Mouse (Mus musculus): ENCODE data around the gene Fbln7.

Gene Fbln7

DNA sequence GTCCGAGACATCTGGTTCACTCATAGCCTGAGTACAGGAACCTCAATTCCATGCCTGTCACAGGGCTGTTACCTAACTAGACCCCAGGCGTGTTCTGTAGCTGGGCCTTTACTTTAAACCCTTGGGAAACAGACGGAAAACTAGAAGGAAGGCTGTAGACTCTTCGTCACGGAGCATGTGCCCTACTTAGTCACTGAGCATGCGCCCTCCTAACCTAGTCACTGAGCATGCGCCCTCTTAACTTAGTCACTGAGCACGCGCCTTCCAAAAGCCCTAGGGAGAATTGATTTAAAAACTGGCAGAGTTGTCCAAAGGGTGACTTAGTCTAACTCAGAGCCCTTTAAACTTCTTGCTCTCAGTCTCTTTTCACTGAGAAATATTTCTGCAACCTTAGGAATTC, at the start of gene Fbln7:
TSS of gene Fbln7 (plus strand) at position 346 of the 400 bp plus-strand sequence.
- in situ Hi-C loops (cut with MboI, MseI) = no loop called here

DNA sequence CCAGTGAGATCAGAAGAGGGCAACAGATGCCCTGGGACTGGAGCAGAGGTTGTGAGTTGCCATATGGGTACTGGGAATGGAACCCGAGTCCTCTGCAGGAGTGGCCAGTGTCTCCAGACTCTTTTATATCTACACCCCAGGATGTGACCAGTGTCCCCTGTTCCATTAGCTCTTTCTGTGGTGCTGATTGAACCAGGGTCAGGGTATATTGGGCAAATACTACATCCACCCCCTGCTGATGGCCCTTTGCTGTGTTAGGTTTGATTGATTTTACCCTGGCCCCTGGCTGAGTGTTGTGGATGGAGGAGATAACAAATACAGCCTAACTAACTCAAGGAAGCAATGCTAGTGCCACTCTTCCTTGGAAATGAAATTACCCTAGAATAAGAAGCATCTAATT, 46.5 kb upstream of the Fbln7 start:
- in situ Hi-C loops (cut with MboI, MseI) = loop anchor here (5.0 kb wide), 1 partner anchor 119 kb away; the partner anchor contains the start of gene Mertk

DNA sequence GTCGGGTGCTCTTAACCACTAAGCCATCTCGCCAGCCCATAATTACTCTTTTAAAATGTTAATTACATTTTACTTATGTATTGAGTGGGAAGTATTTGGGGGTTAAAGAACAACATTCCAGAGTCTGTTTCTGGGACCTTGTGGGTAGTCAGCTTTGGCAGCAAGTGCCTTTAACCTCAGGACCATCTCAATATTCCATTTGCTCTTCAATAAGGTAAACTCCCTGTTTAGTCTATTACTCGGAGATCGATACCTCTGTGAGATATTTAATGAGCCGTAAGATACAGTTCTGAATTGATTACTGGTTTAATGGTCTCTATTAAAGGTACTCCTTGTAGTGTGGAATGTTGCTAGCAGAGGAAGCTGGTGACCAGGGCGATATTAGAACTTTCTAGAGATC, 45.9 kb upstream of the Fbln7 start:
- in situ Hi-C loops (cut with MboI, MseI) = loop anchor here (5.0 kb wide), 1 partner anchor 120 kb away; the partner anchor contains the start of gene Mertk

DNA sequence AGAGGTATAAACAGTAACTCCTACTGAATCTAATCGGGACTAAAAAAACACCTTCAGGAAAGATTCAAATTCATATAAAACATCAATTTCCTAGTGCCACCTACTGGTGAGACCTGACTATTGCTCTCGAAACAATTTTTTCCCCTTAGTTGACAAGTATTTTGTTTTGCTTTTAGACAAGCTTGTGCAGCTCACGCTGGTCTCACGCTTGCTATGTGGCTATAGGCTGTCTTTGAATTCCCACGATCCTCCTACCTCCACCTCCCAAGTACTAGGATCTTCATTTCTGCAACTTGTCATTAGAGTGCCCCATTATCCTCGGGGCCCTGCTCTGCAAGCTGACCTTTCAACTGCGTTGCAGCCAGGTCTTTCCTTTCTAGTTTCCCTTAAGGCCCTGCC, 45.4 kb upstream of the Fbln7 start:
- in situ Hi-C loops (cut with MboI, MseI) = loop anchor here (5.0 kb wide), 1 partner anchor 120 kb away; the partner anchor contains the start of gene Mertk

DNA sequence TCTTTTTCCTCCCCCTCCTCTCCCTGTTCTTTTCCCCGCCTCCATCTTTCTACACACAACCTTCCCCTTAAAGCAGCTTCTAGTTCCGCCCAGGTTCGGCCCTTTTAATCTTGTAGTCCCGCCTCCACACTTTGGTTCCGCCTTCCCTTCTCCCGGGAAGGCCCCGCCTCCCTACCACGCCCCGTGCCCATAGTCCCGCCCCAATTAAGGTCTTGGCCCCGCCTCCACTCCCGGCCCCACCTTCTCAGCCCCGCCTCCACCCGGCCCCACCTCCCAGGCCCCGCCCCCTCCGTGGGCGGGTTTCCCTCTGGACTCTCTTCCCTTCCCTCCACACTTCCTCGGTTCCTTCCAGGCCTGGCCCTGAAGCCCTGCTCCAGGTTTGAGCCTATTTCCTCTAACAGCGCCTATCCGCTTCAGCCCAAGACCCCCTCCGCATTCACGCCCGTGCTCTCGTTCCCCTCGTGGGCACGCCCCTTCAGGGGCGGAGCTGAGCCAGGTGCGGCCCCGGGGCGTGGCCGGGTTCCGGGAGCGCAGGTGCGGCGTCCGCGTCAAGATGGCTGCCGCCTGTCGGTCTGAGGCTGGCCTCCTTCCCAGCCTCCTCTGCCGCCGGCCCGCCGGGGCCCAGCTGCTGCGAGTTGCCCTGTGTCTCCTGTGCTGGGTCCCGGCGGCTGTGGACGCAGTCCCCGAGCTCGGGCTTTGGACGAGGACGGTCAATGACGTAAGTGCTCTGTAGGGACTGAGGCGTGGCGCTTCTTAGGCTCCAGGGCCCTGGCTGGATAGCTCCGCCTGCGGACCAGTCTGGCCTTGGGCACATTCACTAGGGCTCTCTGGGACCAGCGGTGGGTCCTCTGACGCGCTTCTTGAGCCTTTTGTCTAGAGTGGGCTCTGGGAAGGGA, 44.7 kb upstream of the Fbln7 start, which contains the start of gene Tmem87b:
TSS of gene Tmem87b (plus strand) at position 333 of the 896 bp plus-strand sequence.
- in situ Hi-C loops (cut with MboI, MseI) = loop anchor here (5.0 kb wide), 1 partner anchor 121 kb away; the partner anchor contains the start of gene Mertk

DNA sequence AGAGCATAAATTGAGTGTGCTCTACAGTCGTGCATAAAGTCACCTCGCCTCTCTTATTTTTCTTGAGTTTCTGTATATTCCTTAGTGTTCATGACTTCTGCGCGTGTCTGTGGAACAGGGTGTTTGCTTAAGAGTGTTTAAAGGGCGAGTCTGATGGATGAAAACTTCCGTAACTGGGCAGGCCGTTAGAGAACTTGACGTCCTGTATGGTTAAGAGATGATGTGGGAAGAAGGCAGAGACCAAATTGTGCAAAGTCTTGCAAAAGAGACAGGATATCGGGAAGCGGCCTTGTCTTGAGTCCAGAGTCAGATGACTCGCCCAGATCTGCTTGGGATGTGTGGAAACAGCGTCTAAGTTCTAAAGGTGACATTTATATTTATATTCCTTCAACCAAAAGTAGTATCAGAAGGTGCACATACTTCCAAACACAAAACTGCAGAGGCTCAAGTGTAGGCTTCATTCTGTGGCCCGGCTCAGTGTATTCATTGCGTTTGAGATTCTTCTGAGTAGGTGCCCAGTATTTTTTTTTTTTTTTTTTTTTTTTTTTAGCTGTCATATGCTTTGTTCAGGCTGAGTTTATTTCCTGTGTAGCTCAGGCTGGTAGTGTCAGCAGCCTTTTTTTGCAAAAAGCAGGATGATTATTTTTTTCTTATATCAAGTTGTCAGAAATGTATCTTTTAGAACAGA, 43.7 kb upstream of the Fbln7 start:
- in situ Hi-C loops (cut with MboI, MseI) = loop anchor here (5.0 kb wide), 1 partner anchor 122 kb away; the partner anchor contains the start of gene Mertk

DNA sequence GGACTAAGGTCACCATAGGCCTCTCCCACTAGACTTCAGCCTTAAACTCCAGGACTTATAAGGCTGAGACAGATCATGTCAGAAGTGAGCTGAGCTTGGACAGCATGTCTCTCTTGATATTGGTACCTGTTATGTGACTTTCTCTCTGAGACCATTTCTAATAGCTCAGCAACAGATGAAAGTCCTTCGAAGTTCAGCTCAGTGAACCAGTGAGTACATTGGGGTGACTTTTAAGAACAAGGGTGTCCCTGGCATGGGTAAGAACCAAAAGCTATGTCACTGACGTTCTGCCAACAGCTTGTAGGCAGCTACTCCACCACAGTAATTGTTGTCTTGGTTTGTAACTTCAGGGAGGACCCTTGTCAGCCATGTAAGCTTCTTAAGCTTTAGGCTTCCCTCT, 42.1 kb upstream of the Fbln7 start:
- in situ Hi-C loops (cut with MboI, MseI) = no loop called here

DNA sequence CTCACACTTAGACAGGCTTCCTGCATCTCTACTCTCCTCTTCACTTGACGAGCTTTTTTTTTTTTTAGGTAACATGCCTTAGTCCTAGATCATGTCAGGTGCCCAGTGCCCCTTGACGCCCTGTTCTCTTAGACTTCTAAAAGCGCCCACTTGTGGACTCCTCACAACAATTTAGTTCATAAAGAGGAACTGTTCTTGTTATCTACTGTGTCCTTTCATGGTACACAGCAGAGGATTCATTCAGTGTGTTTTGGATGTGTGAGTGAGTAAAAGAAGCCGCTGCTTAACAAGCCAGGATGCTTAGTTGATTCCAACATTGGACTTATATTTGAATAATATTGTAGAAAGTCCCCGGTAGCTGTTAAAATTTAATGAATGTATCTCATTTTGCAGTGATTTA, 38.9 kb upstream of the Fbln7 start:
- in situ Hi-C loops (cut with MboI, MseI) = no loop called here

DNA sequence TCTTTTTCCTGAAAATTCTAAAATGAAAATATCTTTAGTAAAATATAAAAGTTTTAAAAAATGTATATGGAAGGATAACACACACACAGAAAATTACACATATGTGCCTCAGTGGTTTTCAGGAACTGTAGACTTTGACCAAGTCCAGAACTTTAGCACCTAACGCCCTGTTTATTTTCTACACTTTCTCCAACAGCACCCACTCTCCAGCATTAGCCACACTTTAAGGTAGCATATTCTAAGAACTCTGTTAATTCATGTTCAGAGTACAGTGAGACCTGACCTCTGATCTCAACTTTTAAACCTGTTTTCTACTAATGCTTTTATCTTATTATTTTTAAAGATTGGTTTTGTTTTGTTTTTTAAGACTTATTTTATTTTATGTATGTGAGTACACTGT, 35.0 kb upstream of the Fbln7 start:
- in situ Hi-C loops (cut with MboI, MseI) = no loop called here

DNA sequence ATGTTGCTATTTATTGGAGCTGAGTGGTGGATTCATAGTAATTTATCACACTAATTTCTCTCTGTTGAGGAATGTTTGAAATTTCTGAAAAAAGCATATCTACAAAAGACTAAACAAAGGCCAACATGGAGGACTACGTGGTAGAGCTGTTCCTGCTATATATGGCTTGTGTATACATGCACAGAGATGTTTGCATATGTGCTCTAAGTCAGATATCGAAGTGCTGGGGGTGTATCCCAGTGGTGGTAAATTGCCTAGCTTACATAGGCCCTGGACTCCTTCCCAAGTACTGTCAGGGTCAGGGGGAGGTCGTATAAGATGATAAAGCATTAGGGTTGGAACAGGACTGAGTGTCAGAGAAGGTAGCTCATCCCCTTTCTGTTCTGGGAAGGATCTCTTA, 30.2 kb upstream of the Fbln7 start:
- in situ Hi-C loops (cut with MboI, MseI) = no loop called here

DNA sequence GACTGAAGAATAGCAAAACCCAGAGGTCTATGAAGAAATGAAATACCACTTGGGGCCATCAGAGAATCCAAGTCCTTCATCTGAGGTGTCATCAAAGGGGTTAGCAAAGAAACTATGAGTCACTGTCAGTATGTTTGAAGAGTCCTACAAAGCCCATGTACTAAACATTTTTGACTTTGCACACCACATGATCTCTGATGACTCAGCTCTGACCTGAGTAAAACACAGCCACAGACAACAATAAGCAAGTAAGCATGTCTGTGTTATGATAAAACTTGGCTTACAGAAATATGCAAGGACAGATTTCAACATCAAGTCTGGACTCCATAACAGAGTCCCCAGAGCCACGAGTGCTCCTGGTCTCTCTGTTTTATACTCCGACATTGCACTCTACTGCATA, 29.7 kb upstream of the Fbln7 start:
- in situ Hi-C loops (cut with MboI, MseI) = no loop called here

DNA sequence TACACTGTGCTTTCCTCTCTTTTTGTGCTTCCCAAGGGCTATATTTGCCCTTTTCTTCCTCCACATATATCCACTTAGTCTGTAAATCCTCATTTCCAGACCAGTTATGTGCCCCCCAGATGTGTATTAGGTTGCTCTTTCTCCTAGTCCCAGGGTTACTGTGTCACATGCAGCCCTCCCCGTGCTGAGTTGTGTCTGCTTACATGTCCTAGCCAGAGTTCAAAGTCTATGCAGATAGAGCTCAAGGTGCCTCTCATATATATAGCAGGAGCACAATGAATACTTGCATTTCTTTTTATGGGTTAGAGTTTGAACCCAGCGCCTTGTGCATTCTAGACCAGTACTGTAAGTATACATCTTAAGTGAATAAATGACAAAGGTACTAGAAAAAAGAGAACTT, 29.3 kb upstream of the Fbln7 start:
- in situ Hi-C loops (cut with MboI, MseI) = no loop called here

DNA sequence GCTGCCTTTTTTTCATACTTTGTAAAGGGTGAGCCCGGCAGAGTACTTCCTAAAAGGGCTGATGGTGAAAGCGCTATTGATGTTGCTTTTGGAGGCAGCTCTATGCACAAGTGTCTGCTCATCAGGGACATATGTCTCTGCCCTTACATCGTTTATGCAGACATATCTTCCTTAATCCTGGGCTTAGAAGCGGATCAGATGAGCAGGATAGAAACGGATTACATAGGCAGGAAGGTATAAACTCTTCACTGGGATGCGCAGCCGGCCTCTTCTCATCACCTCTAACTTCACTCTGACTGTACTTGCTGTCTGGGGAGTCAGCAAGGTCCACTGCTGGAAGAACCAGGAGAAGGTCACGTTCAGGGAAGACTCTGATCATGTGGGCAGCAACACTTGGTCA, 25.2 kb upstream of the Fbln7 start:
- in situ Hi-C loops (cut with MboI, MseI) = no loop called here

DNA sequence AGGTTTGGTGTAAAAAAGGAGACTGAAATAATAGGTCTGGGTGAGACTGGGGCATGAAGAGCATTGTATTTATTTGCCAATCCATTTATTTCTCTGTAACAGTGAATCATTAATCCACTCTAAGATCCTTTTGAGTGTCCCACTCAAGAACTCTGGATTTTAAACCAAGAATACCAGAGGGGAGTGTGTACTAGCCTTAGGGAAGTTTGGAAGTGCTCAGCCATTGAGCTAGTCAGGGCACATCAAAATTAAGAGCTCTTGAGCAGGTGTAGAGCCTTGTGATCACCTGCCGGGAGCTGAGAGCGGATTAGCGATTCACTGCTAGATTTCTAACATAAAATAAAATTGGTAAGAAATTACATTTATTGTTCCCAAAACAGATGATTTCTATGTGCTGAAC, 24.2 kb upstream of the Fbln7 start:
- in situ Hi-C loops (cut with MboI, MseI) = no loop called here

DNA sequence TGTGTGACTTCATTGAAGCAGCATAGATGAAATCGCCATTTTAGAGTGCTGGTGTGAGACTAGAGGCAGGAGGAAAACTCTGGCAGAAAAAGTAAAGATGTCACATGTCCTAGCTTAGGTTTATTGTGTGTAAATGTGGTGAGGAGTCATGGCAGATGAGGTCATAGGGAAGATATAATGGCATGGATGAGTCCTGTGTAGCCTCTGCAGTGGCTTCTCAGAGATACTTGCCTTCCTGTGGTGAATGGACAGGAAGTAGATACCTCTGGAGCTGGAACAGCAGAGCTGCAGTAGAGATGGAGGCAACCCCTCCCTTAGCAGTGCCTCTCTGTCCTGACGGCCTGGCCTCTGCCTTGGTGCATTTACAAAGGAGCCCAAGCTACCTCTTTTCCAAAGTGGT, 23.3 kb upstream of the Fbln7 start:
- in situ Hi-C loops (cut with MboI, MseI) = no loop called here

DNA sequence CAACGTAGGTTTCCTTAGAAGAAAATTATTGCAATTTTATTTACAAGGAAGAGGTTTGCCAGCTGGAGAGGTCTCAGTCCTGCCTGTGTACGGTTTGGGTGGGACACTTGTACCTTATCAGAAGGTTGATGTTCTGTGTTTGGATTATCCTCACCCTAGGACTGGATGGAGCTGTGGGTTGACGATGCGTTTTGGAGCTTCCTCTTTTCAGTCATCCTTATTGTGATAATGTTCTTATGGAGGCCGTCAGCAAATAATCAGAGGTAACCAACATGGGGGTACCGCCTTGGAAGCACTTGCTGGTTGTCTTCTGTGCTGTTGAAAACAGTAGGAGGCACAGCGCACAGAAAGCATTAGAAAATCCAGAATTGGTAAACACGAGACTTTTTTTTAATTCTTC, 20.3 kb upstream of the Fbln7 start:
- in situ Hi-C loops (cut with MboI, MseI) = no loop called here

DNA sequence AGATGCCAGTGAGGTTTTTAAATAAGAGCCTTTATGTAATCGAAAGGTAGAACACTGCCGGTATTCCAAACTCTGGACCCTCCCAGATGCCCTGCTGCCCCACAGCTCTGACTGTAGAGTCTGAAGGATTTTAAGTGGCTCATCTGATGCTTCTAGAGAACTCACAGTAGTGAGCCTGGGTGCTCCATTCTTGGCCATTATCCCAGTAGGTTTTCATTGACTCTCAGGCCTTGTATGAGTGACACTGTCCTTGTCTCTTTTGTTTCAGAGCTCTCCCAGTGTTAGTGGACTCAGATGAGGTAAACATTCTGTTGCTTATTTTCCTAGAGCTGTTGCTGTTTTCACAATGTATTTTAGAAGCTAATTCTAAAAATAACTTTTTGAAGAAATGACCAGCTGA, 12.7 kb upstream of the Fbln7 start:
- in situ Hi-C loops (cut with MboI, MseI) = no loop called here

DNA sequence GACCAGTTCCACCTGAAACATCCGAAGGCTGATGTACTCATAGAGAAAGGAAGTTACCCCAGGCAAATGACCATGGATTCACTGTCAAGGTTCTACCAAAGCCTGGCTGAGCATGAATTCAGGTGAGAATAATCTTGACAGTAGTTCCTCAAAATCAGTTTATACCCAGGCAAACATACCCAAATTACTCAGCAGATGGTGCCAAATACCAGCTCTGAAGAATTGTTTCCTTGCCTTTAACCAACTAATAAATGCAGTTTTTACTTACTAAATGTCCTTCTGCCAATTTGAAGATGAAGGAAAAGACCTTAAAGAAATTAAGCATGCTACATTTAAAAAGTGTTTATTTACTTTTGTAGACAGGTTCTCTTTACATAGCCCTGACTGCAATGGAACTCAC, 6.1 kb upstream of the Fbln7 start:
- in situ Hi-C loops (cut with MboI, MseI) = no loop called here

DNA sequence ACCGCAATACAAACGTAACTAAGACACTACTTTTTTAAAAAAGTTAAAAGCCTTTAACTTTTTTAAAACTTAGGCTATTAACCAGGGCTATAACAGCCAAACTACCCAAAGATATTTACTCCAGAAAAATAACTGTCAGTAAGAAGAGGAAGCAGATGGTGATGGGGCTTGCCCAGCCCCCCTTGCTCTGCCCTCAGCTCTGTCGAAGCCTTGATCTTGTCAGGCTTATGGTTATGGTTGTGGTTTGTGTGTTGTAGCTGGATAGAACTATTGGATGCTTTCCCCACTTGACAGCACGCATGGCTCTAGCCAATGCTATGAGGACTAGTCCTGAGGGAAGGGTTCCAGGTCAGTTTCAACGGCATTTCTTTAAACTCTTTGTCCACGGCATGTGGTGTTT, 3.8 kb upstream of the Fbln7 start:
- in situ Hi-C loops (cut with MboI, MseI) = no loop called here

DNA sequence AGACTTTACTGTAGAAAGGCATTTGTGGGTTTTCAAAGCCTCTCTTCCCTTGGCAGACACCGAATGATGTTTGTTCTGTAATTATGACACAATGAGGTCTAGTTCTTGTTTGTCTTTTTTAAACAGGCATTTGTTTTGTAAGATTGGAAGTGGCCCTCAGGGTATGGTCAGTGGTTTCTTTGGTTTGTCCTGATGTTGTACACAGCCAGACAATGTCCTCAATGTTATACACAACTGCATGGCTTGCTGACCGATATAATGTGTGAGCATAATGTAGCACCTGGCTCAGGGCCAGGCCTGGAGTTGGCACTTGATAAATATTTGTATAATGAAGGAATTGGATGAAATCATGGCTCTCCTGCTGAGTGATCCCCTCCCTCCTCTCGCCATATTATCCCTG, 2.9 kb upstream of the Fbln7 start:
- in situ Hi-C loops (cut with MboI, MseI) = no loop called here

DNA sequence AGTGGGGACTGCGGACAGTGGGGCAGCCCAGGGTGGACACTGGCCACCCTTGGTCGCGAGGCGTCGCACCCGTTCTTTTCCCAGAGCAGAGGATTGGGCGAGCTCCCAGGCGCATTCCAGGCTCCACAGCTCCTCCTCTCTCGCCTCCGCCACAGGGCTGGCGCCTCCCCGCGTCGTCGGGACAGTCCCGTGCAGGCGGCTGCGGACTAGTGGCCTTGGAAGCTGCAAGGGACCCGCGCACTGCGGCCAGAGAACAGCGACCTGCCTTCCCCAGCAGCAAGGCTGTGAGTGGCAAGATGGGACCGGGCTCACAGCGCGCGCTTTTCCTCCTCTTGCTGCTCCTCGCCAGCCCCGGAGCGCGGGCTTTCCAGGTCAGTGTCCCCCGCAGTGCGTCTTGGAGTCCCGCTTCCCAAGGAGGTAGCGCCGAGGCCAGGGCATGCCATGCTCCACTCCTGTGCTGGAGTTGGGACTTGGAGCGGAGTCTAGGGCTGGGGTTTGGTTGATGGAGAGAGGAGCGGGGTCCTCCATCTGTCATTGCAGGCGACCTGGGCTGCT, 1.1 kb downstream of the Fbln7 start:
- in situ Hi-C loops (cut with MboI, MseI) = no loop called here

DNA sequence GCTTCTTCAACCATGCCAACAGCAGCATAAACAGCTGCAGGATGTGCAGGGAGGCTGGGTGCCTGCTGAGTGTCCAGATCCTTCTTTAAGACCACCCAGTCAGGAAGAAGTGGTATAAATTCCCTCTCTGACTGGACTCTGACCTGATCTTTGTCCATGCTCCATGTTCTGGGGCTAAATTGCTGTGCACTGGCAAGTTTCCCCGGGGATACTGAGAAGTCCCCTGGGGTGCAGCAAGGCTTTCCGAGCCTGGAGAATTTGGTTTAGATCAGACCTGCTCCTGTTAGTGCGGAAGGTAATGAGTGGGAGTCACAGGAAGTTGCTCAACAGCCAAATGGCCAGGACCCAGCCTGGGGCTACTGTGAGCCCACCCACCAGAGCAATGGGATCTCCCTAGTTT, 2.3 kb downstream of the Fbln7 start:
- in situ Hi-C loops (cut with MboI, MseI) = no loop called here
